Mouse (Mus musculus) neural tube, embryonic 15.5 days (tissue): Measurements from ENCODE around the gene Gjb5. TPM values are rescaled to one million over a fixed set of nuclear protein-coding genes. Genes with fewer than 3 reads are reported as not detected.

Experiments
- ATAC-seq: fragments of 200-750 bp; cut with Nextera tagmentation; 2 replicates; pipeline ENCODE4 v1.8.0; 2017; ENCODE audit warnings: mild to moderate bottlenecking, moderate TSS enrichment, moderate library complexity; ENCODE audit not compliant: low FRiP score
- H3K27ac ChIP-seq: fragments of 300-500 bp; sonication (generic); replicated peaks from 2 replicates; pipeline ENCODE4 v1.5.1; 2015; ENCODE audit warnings: mild to moderate bottlenecking, inconsistent platforms
- H3K27me3 ChIP-seq: fragments of 300-500 bp; sonication (generic); replicated peaks from 2 replicates; pipeline ENCODE4 v1.6.1; 2015; ENCODE audit warnings: inconsistent platforms
- H3K36me3 ChIP-seq: fragments of 300-500 bp; sonication (generic); 2 replicates; pipeline ENCODE4 v1.6.1; 2015; ENCODE audit warnings: inconsistent platforms
- H3K4me1 ChIP-seq: fragments of 300-500 bp; sonication (generic); 2 replicates; pipeline ENCODE4 v1.6.1; 2015; ENCODE audit warnings: inconsistent platforms
- H3K4me2 ChIP-seq: fragments of 300-500 bp; sonication (generic); 2 replicates; pipeline ENCODE4 v1.6.1; 2015; ENCODE audit warnings: inconsistent platforms, mild to moderate bottlenecking, moderate library complexity
- H3K4me3 ChIP-seq: fragments of 300-500 bp; sonication (generic); replicated peaks from 2 replicates; pipeline ENCODE4 v1.5.1; 2015; ENCODE audit warnings: mild to moderate bottlenecking, inconsistent platforms
- H3K9ac ChIP-seq: fragments of 300-500 bp; sonication (generic); replicated peaks from 2 replicates; pipeline ENCODE4 v1.6.1; 2015; ENCODE audit warnings: mild to moderate bottlenecking, inconsistent platforms
- H3K9me3 ChIP-seq: fragments of 300-500 bp; sonication (generic); replicated peaks from 2 replicates; pipeline ENCODE4 v1.6.1; 2016; ENCODE audit warnings: inconsistent platforms
- WGBS: fragments of 180-500 bp; shearing (Covaris S2); methylation state at CpG from one replicate; pipeline ENCODE4 v1.1.7; 2015; ENCODE audit warnings: mixed read lengths; 5-methylcytosine and 5-hydroxymethylcytosine counted together
- polyA plus RNA-seq: library from polyadenylated mRNA; unstranded; fragments of >200 nt; fragmentation: Nextera tagmentation; extraction: Ambion mirVana; gene quantifications from 2 replicates; pipeline ENCODE4 v1.2.1, GENCODE M21; 2015

The Gjb5 gene
- polyA plus RNA-seq, 1 experiment from 2014 or later: 0.49 TPM

DNA sequence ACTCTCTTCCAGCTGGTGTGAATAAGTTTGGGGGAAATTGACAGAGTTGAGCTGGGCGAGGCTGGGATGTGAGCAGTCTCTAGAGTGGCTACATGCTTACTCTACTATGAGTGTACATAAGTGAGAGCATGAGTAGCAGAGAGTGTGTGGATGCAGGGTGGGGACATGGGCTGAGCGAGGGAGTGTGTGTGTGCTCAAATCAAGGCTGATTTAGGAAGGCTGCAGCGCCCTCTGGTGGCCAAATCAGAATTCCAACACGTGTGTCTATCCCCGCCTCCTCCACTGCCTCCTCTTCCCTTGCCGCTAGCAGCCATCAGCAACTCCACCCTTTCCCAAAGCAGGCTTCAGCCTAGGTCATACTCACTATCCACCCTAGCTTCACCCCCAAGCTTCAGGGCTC, 33.2 kb downstream of the Gjb5 start:
- H3K36me3 ChIP-seq: no peaks in the 10 kb centered on the region
- no peak overlapping the region for H3K4me3 ChIP-seq
- H3K9ac ChIP-seq: no peak overlapping the region
- H3K27ac ChIP-seq: no peak overlapping the region
- peaks cover 32% of the 10 kb centered on the region for H3K27me3 ChIP-seq
- H3K4me2 ChIP-seq: no peak overlapping the region
- peak; percentile 81 for ATAC-seq
- peaks cover 2% of the 10 kb centered on the region; the same call in 1 of the 2 replicates for H3K4me1 ChIP-seq
- no peaks in the 10 kb centered on the region for H3K9me3 ChIP-seq
- 9% methylated on average over 6 of the region's 6 CpGs for WGBS

DNA sequence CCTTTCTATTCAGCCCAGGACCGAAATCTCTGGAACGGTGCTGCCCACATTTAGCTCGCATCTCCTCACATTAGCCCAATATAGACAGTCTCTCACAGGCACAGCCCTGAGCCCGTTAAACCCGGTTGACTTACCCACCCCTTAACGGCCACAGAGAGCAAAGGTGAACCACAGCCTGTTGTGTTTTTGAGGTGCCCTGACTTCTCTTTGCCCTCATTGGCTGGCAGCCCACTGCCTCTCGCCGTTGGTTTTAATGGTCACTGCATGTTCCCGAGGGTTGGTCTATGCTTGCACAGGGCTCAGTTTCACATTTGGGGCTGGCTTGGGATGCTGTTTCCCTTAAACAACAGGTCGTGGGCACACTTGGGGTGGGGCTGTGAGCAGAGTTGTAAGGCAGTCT, 33.7 kb downstream of the Gjb5 start:
- no peak overlapping the region for H3K27ac ChIP-seq
- no peak for ATAC-seq
- 76% methylated on average over 10 of the region's 10 CpGs for WGBS
- H3K9me3 ChIP-seq: no peaks in the 10 kb centered on the region
- no peak overlapping the region for H3K4me3 ChIP-seq
- no peak overlapping the region for H3K4me2 ChIP-seq
- H3K4me1 ChIP-seq: no peaks in the 10 kb centered on the region
- H3K9ac ChIP-seq: no peak overlapping the region
- no peaks in the 10 kb centered on the region for H3K36me3 ChIP-seq
- H3K27me3 ChIP-seq: peaks cover 27% of the 10 kb centered on the region

DNA sequence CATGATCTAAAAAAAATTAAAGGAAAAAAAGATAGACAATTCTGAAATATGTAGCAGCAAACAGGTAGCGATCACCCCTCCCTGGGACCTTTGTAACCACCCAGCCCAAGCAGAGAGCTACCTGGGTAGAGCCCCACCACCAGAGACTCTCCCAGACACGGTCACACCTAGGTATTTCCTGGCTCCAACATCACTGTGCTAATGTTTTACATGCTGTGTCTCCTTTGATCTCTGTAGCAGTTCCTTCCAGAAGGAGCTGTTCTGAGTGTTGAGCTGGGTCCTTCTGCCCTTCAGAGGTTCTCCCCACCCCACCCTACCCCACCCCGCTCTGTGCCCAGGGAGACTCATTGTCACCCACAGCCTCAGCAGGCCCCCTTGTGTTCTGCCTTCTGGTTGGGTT, 34.3 kb downstream of the Gjb5 start:
- H3K27me3 ChIP-seq: peaks cover 22% of the 10 kb centered on the region
- H3K9ac ChIP-seq: no peak overlapping the region
- no peak overlapping the region for H3K4me3 ChIP-seq
- 93% methylated on average over 3 of the region's 3 CpGs for WGBS
- H3K4me1 ChIP-seq: no peaks in the 10 kb centered on the region
- no peak overlapping the region for H3K4me2 ChIP-seq
- no peak for ATAC-seq
- H3K27ac ChIP-seq: no peak overlapping the region
- no peaks in the 10 kb centered on the region for H3K36me3 ChIP-seq
- no peaks in the 10 kb centered on the region for H3K9me3 ChIP-seq

DNA sequence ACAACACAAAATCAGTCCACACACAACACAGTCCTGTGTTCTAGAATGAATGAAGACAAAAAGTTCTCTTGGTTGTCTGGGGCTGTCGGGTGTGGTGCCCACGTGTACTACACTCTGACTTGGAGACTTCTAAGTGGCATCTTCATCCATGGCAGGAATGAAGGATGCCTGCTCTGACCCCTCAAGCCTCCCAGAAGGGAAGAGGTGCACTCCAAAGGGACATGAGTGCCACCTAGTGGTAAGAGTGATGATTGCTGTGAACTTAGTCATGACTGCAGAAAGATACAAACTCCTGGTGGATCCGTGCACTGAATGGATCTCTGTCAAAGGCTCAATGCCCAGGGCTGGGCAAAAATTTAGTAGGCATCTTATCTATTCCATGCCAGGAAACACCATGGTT, 38.4 kb downstream of the Gjb5 start:
- Histone ChIP-seq H3K9me3 (no peaks in the 10 kb centered on the region), H3K4me3 (no peak overlapping the region), H3K4me2 (no peak overlapping the region), H3K9ac (no peak overlapping the region), H3K36me3 (no peaks in the 10 kb centered on the region), H3K4me1 (no peaks in the 10 kb centered on the region), H3K27me3 (no peaks in the 10 kb centered on the region; the same call in 1 of the 2 replicates), H3K27ac (no peak overlapping the region)
- ATAC-seq: no peak
- WGBS: 6% methylated on average over 3 of the region's 3 CpGs

DNA sequence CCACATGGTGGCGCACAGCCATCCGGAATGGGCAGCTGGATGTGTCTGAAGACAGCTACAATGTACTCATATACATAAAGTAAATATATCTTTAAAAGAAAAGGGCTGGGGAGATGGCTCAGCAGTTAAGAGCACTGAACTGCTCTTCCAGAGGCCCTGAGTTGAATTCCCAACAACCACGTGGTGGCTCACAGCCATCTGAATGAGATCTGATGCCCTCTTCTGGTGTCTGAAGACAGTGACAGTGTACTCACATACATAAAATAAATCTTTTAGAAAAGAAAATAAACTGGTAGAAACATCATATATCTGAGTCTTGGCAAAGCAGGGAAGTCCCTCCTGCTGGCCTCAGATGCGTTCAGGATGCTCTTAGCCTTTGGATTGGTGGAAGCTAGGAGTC, 40.8 kb downstream of the Gjb5 start:
- Histone ChIP-seq H3K36me3 (no peaks in the 10 kb centered on the region), H3K27ac (no peak overlapping the region), H3K4me1 (peaks cover 15% of the 10 kb centered on the region), H3K9me3 (no peaks in the 10 kb centered on the region), H3K27me3 (peaks cover 1% of the 10 kb centered on the region; the same call in 1 of the 2 replicates), H3K4me3 (no peak overlapping the region), H3K9ac (no peak overlapping the region), H3K4me2 (no peak overlapping the region)
- WGBS: 61% methylated on average over 4 of the region's 4 CpGs
- ATAC-seq: no peak

DNA sequence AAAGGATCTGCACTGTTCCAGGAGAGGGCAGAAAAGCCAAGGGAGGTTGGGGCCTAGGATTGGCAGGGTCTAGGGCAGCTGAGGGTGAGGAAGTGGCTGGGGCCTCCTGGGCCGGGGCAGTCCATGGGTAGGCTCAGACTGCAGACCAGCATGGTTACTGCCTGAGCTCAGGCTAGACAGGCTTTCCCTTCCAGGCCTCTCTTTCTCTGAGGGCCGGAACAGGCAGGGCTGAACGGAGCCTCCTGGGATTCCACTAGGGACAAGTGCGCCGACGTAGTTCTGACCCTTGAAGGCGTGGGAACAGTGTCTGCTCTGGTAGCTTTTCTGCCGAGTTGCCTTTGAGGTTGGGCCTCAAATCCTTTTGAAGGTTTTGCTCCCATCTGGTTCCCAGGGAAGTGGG, 42.2 kb downstream of the Gjb5 start:
- Histone ChIP-seq H3K4me2 (no peak overlapping the region), H3K4me3 (no peak overlapping the region), H3K27ac (no peak overlapping the region), H3K9ac (no peak overlapping the region), H3K4me1 (peaks cover 15% of the 10 kb centered on the region), H3K9me3 (no peaks in the 10 kb centered on the region), H3K36me3 (no peaks in the 10 kb centered on the region), H3K27me3 (peaks cover 3% of the 10 kb centered on the region; the same call in 1 of the 2 replicates)
- 86% methylated on average over 8 of the region's 8 CpGs for WGBS
- no peak for ATAC-seq

DNA sequence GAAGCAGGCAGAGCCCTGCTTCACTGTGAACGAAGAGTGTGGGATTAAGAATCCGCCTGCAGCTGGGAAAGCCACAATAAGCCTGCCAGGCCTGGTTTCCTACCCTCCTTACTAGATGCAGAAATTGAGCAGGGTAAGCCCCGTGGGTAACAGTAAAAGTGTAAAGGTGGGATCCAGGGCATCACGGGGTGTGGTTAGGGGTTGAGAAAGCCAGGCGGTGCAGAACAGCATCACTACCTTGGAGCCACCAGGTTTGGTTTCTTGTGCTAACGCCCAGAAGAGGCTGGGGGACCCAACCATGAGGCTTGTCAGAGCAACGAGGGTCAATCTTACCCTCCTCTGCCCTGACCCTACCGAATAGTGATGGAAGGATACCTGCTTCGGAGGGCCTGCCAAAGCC, 43.4 kb downstream of the Gjb5 start:
- WGBS: 48% methylated on average over 9 of the region's 9 CpGs
- Histone ChIP-seq H3K4me3 (peak overlapping the region; percentile 57; the same call in 1 of the 2 replicates), H3K9ac (no peak overlapping the region)

DNA sequence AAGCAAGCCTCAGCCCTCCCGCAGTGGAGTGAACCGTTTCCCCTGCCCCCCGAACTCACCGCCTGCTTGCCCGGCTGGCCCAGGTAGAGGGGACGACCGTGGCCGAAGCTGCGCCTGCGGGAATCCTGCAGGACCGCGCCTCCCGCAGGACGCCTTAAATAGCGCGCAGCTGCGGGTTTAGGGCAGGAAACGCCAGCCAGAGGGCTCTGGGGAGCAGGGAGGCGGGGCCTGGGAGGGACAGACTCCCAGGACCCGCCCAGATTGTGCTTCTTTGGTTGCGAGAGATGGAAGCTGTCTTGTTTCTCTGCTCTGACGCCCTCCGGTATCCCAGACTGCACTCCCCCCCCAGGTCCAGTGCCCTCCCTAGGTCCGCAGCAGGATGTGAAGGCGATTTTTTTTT, 44.1 kb downstream of the Gjb5 start, which contains the start of gene Gja4:
TSS of gene Gja4 (minus strand) at position 179 of the 400 bp plus-strand sequence.
- peaks cover 3% of the 10 kb centered on the region; the same call in 1 of the 2 replicates for H3K27me3 ChIP-seq
- H3K9ac ChIP-seq: peak within 1 kb of the TSS; percentile 66
- no peaks in the 10 kb centered on the region for H3K36me3 ChIP-seq
- ATAC-seq: peak; percentile 91
- whole genome bisulfite sequencing: 0% methylated on average over 25 of the region's 25 CpGs
- H3K4me1 ChIP-seq: peaks cover 15% of the 10 kb centered on the region
- H3K9me3 ChIP-seq: no peaks in the 10 kb centered on the region
- H3K27ac ChIP-seq: peak within 1 kb of the TSS; percentile 48; the same call in 1 of the 2 replicates
- H3K4me3 ChIP-seq: peak within 1 kb of the TSS; percentile 57
- H3K4me2 ChIP-seq: peak within 1 kb of the TSS; percentile 90

More for the DNA sequence above, 43.4 kb downstream of the Gjb5 start:
- H3K4me1 ChIP-seq: peaks cover 15% of the 10 kb centered on the region
- H3K27ac ChIP-seq: no peak overlapping the region
- peaks cover 3% of the 10 kb centered on the region; the same call in 1 of the 2 replicates for H3K27me3 ChIP-seq
- no peaks in the 10 kb centered on the region for H3K36me3 ChIP-seq
- peak overlapping the region; percentile 90 for H3K4me2 ChIP-seq
- no peaks in the 10 kb centered on the region for H3K9me3 ChIP-seq
- ATAC-seq: no peak

DNA sequence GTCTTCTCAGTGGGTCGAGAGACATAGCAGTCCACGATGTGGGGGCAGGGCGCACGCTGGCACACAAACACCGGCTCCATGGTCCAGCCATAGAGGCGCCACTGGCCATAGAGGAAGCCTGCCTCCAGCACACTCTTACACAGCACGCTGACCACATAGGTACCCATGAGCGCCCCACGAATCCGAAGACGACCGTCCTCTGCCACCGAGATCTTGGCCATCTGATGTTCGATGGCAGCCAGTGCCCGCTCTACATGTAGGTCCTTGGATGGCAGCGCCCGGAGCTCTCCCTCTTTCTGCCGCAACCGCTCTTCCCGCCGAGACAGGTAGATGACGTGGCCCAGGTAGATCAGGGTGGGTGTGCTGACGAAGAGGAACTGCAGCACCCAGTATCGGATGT, 45.6 kb downstream of the Gjb5 start:
- ATAC-seq: no peak
- H3K27me3 ChIP-seq: peaks cover 3% of the 10 kb centered on the region; the same call in 1 of the 2 replicates
- H3K4me2 ChIP-seq: peak overlapping the region; percentile 2; the same call in 1 of the 2 replicates
- no peak overlapping the region for H3K9ac ChIP-seq
- H3K4me3 ChIP-seq: peak overlapping the region; percentile 57; the same call in 1 of the 2 replicates
- H3K27ac ChIP-seq: no peak overlapping the region
- no peaks in the 10 kb centered on the region for H3K9me3 ChIP-seq
- peaks cover 15% of the 10 kb centered on the region for H3K4me1 ChIP-seq
- H3K36me3 ChIP-seq: no peaks in the 10 kb centered on the region
- WGBS: 72% methylated on average over 24 of the region's 24 CpGs

DNA sequence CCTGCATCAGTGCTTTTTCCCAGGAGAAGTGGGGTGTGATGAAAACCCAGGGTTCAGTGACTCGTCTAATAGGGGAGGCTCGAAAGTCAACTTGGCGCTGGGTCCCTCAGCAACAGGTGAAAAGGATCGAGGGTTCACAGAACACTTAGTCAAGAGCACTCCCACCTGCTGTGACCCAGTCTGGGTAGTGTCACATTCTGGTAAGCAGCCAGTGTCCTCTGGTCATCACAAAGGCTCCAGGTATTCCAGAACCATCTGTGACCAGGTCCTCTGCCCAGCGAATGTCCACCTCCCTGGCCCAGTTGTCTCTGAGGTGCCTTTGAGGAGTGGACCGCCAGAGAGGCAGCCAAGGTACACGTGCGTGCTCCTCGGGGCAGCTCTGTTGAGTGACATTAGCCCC, 46.4 kb downstream of the Gjb5 start:
- 66% methylated on average over 9 of the region's 9 CpGs for whole genome bisulfite sequencing
- H3K9me3 ChIP-seq: no peaks in the 10 kb centered on the region
- H3K4me1 ChIP-seq: peaks cover 15% of the 10 kb centered on the region
- no peak overlapping the region for H3K4me3 ChIP-seq
- no peaks in the 10 kb centered on the region for H3K36me3 ChIP-seq
- H3K27me3 ChIP-seq: peaks cover 3% of the 10 kb centered on the region; the same call in 1 of the 2 replicates
- H3K4me2 ChIP-seq: no peak overlapping the region
- H3K27ac ChIP-seq: no peak overlapping the region
- no peak overlapping the region for H3K9ac ChIP-seq
- ATAC-seq: no peak

DNA sequence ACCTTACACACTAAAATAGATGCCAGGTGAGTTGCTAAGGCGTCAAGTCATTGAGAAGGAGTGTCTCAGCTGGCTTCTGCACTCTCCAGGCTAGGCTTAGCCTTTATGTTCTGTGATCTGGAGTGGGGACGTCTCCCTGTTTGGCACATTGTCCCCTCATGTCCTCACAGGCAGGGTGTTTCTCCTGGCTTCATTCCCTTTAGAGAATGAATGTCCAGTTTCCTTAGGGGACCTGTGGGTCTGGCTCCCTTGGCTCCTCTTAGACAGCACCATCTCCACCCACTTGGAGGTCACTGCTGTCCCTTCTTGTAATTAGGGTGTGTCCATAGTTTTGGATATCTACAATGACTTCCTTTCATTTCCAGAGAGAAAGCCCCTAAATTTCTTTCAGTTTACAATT, 51.1 kb downstream of the Gjb5 start:
- Histone ChIP-seq H3K27ac (no peak overlapping the region), H3K4me1 (no peaks in the 10 kb centered on the region), H3K4me3 (no peak overlapping the region), H3K9me3 (no peaks in the 10 kb centered on the region), H3K36me3 (no peaks in the 10 kb centered on the region), H3K27me3 (no peaks in the 10 kb centered on the region), H3K4me2 (no peak overlapping the region), H3K9ac (no peak overlapping the region)
- 62% methylated on average over 2 of the region's 2 CpGs for WGBS
- no peak for ATAC-seq
